Mouse (Mus musculus) inflammation-experienced regulatory T-cells, adult 6 months (primary cell): ENCODE data around the gene Iqcb1. TPM values are rescaled to one million over a fixed set of nuclear protein-coding genes. Genes with fewer than 3 reads are reported as not detected.
"Not testable (repeated sequence)": the region's sequence is repeated elsewhere in the genome, so short reads cannot be mapped to it uniquely, and the experiment has no call there.

ENCODE experiments used
- ATAC-seq: one replicate; pipeline ENCODE4 v1.8.0; 2017
- polyA plus RNA-seq, 3 experiments: library from polyadenylated mRNA; unstranded; fragments of 100-300 nt; shearing (Covaris generic); gene quantifications; one replicate each; pipeline ENCODE4 v1.2.1; 2017

Gene Iqcb1
- polyA plus RNA-seq: 10 to 100 TPM in 2 of 3 experiments, 1 to 10 TPM in 1; 6.7 to 25.0 (median 19.2) TPM

GRCm38 (mm10) chr16:36828054-36828786 lies at the start of gene Iqcb1:
Iqcb1 (plus strand) TSS chr16:36828385.
- ATAC-seq: peak; percentile 90

GRCm38 (mm10) chr16:36784146-36784545 lies 44.0 kb upstream of the Iqcb1 start:
- ATAC-seq: no peak

GRCm38 (mm10) chr16:36784594-36785313 lies 43.4 kb upstream of the Iqcb1 start, which contains the start of gene Slc15a2:
Slc15a2 (minus strand) TSS chr16:36784962.
- no peak for ATAC-seq

GRCm38 (mm10) chr16:36786466-36786865 lies 41.7 kb upstream of the Iqcb1 start:
- no peak for ATAC-seq

- no peak for ATAC-seq
These were observed 38.0 kb upstream of the Iqcb1 start for GRCm38 (mm10) chr16:36790166-36790565.

- ATAC-seq: no peak
These were observed 33.2 kb upstream of the Iqcb1 start for GRCm38 (mm10) chr16:36794976-36795375.

- ATAC-seq: no peak
These were observed 29.9 kb upstream of the Iqcb1 start for GRCm38 (mm10) chr16:36798334-36798733.

- no peak for ATAC-seq
These were observed 25.8 kb upstream of the Iqcb1 start for GRCm38 (mm10) chr16:36802361-36802760.

- no peak for ATAC-seq
These were observed 19.6 kb upstream of the Iqcb1 start for GRCm38 (mm10) chr16:36808616-36809015.

- ATAC-seq: no peak
These were observed 14.5 kb upstream of the Iqcb1 start for GRCm38 (mm10) chr16:36813680-36814079.

- no peak for ATAC-seq
These were observed 11.3 kb upstream of the Iqcb1 start for GRCm38 (mm10) chr16:36816916-36817315.

GRCm38 (mm10) chr16:36817321-36817926 lies 10.8 kb upstream of the Iqcb1 start:
- ATAC-seq: peak; percentile 99

GRCm38 (mm10) chr16:36820016-36820415 lies 8.2 kb upstream of the Iqcb1 start:
- ATAC-seq: no peak

GRCm38 (mm10) chr16:36820747-36821146 lies 7.4 kb upstream of the Iqcb1 start:
- no peak for ATAC-seq

GRCm38 (mm10) chr16:36821474-36821873 lies 6.7 kb upstream of the Iqcb1 start:
- ATAC-seq: no peak

GRCm38 (mm10) chr16:36827611-36828053 lies 553 bp upstream of the Iqcb1 start:
- ATAC-seq: peak; percentile 27

GRCm38 (mm10) chr16:36828820-36829219 lies 635 bp downstream of the Iqcb1 start:
- peak; percentile 7 for ATAC-seq

GRCm38 (mm10) chr16:36846894-36847293 lies 18.7 kb downstream of the Iqcb1 start:
- ATAC-seq: not testable (repeated sequence)

- no peak for ATAC-seq
These were observed 23.0 kb downstream of the Iqcb1 start for GRCm38 (mm10) chr16:36851202-36851601.

GRCm38 (mm10) chr16:36863585-36863984 lies 35.4 kb downstream of the Iqcb1 start:
- ATAC-seq: no peak

GRCm38 (mm10) chr16:36869442-36869841 lies 41.3 kb downstream of the Iqcb1 start:
- ATAC-seq: no peak

- ATAC-seq: peak; percentile 97
These were observed 46.5 kb downstream of the Iqcb1 start, which contains the start of the genes Eaf2 and Golgb1 for GRCm38 (mm10) chr16:36874583-36875275. Eaf2 (minus strand) TSS chr16:36875003. Golgb1 (plus strand) TSS chr16:36875140.
